Mouse (Mus musculus) C2C12 (cell line): ENCODE data around the gene Olfr867. TPM values are rescaled to one million over a fixed set of nuclear protein-coding genes. Genes with fewer than 3 reads are reported as not detected.

ENCODE experiments used
- H3K27me3 ChIP-seq: one replicate; pipeline ENCODE4 v1.6.1; 2011; ENCODE audit not compliant: control insufficient read depth, insufficient read depth, insufficient read length
- H3K36me3 ChIP-seq: one replicate; pipeline ENCODE4 v1.6.1; 2011; ENCODE audit not compliant: control insufficient read depth, insufficient read depth
- H3K4me3 ChIP-seq: one replicate; pipeline ENCODE4 v1.5.1; 2011; ENCODE audit warnings: mild to moderate bottlenecking, control low read depth; ENCODE audit not compliant: poor library complexity, insufficient read depth, severe bottlenecking
- H3K79me2 ChIP-seq: one replicate; pipeline ENCODE4 v1.6.1; 2011; ENCODE audit not compliant: control insufficient read depth, insufficient read depth
- H3K79me3 ChIP-seq: one replicate; pipeline ENCODE4 v1.6.1; 2011; ENCODE audit warnings: low read depth, control low read depth
- H3ac ChIP-seq: one replicate; pipeline ENCODE3; 2011; ENCODE audit warnings: low read depth; ENCODE audit not compliant: control insufficient read depth, insufficient read length
- CEBPB ChIP-seq: IDR thresholded peaks from one replicate; pipeline ENCODE4 v1.6.1; 2011; ENCODE audit warnings: low read depth, mild to moderate bottlenecking, control low read depth, moderate library complexity
- CTCF ChIP-seq: IDR thresholded peaks from one replicate; pipeline ENCODE4 v1.5.1; 2011; ENCODE audit not compliant: control insufficient read depth, insufficient read depth, insufficient read length
- FOSL1 ChIP-seq: IDR thresholded peaks from one replicate; pipeline ENCODE4 v1.8.0; 2011; ENCODE audit warnings: mild to moderate bottlenecking, low read length; ENCODE audit not compliant: poor library complexity, insufficient read depth, severe bottlenecking
- MAX ChIP-seq: IDR thresholded peaks from one replicate; pipeline ENCODE4 v1.6.1; 2011; ENCODE audit warnings: mild to moderate bottlenecking, control low read depth
- MYOD1 ChIP-seq: IDR thresholded peaks from one replicate; pipeline ENCODE4 v1.6.1; 2011; ENCODE audit warnings: low read depth; ENCODE audit not compliant: control insufficient read depth, insufficient read length
- MYOG ChIP-seq: IDR thresholded peaks from one replicate; pipeline ENCODE4 v1.6.1; 2011; ENCODE audit not compliant: control insufficient read depth, insufficient read length; ENCODE audit errors: extremely low read depth
- USF1 ChIP-seq: IDR thresholded peaks from one replicate; pipeline ENCODE4 v1.6.1; 2011; ENCODE audit warnings: low read depth, mild to moderate bottlenecking, control low read depth, moderate library complexity
- long read RNA-seq, 2 experiments: library from polyadenylated mRNA; unstranded; transcript quantifications; one replicate each; pipeline ENCODE4 v2.0.0; 2019 to 2020
- polyA plus RNA-seq: library from polyadenylated mRNA; unstranded; fragments of >200 nt; fragmentation: generic; extraction: Trizol; gene quantifications from one replicate; pipeline ENCODE4 v1.2.1, GENCODE M21; 2012; ENCODE audit warnings: missing spikeins

Gene Olfr867
- polyA plus RNA-seq: not detected
- long read RNA-seq, experiment 1: 0 reads
- long read RNA-seq, experiment 2: 0 reads

DNA sequence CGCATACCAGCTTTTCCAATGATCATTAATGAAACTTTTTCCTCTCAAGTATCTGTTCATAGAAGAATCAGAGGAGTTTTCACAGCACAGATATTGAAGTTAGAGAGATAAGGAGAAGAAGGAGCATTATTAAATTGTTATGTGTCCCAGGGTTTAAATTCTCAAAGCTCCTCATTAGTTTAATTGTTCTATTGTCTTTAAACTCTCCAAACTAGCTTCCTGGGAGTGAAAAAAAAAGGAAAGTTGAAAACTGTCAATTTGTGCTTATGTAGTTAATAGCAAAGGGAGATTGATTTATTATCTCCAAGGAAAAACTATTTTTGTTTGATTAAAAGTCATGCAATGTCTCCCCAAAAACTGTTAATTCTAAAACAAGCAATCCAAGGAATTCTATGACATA is at the start of gene Olfr867:
Olfr867 (minus strand) TSS at position 101 of the 400 bp plus-strand sequence.
- Histone ChIP-seq H3K27me3 (no peaks in the 10 kb centered on the region), H3K36me3 (no peaks in the 10 kb centered on the region), H3K4me3 (no peak within 1 kb of the TSS), H3K79me2 (no peaks in the 10 kb centered on the region), H3K79me3 (no peaks in the 10 kb centered on the region), H3ac (no peak within 1 kb of the TSS)
- TF ChIP-seq MAX (no peak), CEBPB (no peak), MYOG (no peak), MYOD1 (no peak), FOSL1 (no peak), USF1 (no peak), CTCF (no peak)

DNA sequence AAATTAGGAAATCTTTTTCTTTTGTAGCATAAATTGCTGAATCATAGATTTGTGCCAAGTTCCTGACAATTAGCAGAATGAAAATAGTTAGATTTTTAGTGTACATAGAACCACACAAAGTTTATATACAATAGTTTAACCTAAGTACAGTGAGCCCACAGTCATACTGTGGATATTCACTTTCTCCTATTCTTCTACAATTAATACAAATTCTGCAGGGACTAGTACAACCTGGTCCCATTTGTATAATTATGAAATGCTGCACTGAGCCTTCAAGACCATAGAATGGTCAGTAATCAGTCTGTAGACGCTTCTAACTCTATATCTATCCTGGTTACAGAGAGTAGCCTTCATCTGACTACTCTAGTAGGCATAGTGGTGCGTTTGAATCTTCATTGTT is 41.0 kb upstream of the Olfr867 start, which contains the start of gene Olfr868:
Olfr868 (plus strand) TSS at position 301 of the 400 bp plus-strand sequence.
- no peaks in the 10 kb centered on the region for H3K79me2 ChIP-seq
- H3ac ChIP-seq: no peak within 1 kb of the TSS
- no peaks in the 10 kb centered on the region for H3K27me3 ChIP-seq
- no peak within 1 kb of the TSS for H3K4me3 ChIP-seq
- no peaks in the 10 kb centered on the region for H3K79me3 ChIP-seq
- TF ChIP-seq FOSL1: no peak
- no peaks in the 10 kb centered on the region for H3K36me3 ChIP-seq

DNA sequence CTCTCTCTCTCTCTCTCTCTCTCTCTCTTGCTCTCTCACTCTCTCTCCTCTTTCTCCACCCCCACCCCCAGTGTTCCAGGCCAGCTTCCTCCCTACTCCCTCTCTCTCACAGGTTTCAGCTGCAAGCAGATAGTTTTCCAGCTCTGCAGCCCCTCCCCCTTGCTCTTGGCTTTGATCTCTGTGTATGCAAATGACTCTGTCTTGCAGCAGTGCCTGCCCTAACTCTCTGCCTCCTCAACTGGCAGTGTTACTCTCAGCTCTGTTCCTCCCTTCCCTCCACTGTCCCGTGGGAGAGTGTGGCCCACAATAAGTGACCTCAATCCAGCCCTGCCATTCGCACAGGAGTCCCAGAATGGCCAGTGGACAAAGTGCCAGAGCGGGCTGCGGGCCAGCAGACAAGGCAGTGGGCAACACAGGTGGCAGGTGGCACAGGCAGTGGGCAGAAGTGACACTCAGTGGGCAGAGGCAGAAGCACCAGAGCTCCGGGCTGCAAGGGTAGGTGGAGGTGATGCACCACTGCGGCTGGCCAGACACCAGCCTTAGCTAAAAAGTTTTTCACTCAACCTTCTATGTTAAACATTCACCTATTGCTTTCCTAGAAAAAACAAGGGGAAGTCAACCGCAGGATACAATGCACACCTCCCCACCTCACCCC is 16.3 kb upstream of the Olfr867 start:
- no peaks in the 10 kb centered on the region for H3K79me2 ChIP-seq
- no peaks in the 10 kb centered on the region for H3K36me3 ChIP-seq
- TF ChIP-seq MYOD1: no peak
- no peak for TF ChIP-seq CTCF
- TF ChIP-seq CEBPB: no peak
- no peak for TF ChIP-seq FOSL1
- no peak for TF ChIP-seq MYOG
- no peak for TF ChIP-seq USF1
- no peak for TF ChIP-seq MAX
- no peaks in the 10 kb centered on the region for H3K27me3 ChIP-seq
- H3ac ChIP-seq: no peak overlapping the region
- no peaks in the 10 kb centered on the region for H3K79me3 ChIP-seq
- H3K4me3 ChIP-seq: no peak overlapping the region

DNA sequence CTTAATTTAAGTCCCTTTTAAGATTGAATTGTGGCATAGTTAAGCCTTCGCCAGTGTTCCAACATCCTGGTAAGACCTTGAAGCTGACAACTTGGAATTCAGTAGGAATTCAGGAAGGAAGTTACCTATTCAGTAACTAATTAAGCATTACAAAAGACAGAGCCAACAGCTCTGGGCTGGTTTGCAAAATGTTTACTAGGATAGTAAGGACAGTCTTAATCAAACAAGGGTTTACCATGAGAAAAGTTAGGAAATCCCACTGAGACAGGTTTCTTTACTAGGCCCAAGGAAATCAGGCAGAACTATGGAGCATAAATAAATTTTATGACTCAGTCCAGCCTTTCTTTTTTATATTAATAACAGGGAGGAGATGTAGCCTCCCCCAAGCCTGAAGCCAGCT is 13.9 kb upstream of the Olfr867 start:
- Histone ChIP-seq H3ac (no peak overlapping the region), H3K27me3 (no peaks in the 10 kb centered on the region), H3K79me3 (no peaks in the 10 kb centered on the region), H3K36me3 (no peaks in the 10 kb centered on the region), H3K79me2 (no peaks in the 10 kb centered on the region), H3K4me3 (no peak overlapping the region)
- TF ChIP-seq MYOG (no peak), USF1 (no peak), FOSL1 (no peak), MYOD1 (no peak), MAX (no peak), CEBPB (no peak), CTCF (no peak)

DNA sequence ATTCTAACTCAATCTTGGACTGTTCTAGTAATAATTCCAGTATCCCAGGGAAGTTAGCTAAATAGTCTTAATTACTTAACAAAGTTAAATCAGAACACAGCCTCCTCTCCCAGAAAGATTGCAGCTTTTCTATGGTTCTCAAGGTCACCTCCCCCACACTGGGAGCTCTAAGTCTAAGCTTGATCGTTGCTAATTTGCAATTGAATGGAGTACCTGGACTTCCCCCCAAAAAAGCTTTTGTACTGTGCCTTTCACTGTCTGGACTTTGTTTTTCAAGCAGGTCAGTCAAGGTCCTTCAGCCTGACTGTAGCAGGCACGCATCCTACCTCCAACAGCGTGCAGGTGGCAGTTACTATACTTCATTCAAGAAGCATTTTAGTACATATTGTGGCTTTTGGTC is 12.9 kb upstream of the Olfr867 start:
- Histone ChIP-seq H3K4me3 (no peak overlapping the region), H3ac (no peak overlapping the region), H3K79me2 (no peaks in the 10 kb centered on the region), H3K27me3 (no peaks in the 10 kb centered on the region), H3K79me3 (no peaks in the 10 kb centered on the region), H3K36me3 (no peaks in the 10 kb centered on the region)
- TF ChIP-seq MAX (no peak), FOSL1 (no peak), CTCF (no peak), CEBPB (no peak)

DNA sequence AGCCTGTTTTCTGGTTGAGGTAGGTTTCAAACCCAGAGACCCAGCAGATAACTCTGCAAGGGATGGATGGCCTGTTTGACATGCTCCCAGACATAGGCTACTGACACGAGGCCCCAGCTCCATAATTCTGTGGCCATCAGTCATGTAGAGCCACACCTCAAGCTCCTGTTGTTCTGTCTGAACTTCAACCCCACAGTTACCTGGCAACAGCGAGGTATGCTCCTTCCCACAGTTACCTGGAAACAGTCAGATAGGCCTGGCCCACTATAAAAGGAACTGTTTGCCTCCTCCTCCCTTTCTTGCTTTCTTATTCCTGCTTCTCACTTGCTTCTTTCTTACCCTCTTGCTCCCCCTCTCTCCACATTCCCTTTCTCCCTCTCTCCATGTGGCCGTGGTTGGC is 9.4 kb downstream of the Olfr867 start:
- H3K36me3 ChIP-seq: no peaks in the 10 kb centered on the region
- no peak for TF ChIP-seq MAX
- TF ChIP-seq FOSL1: no peak
- no peak for TF ChIP-seq CEBPB
- no peak for TF ChIP-seq USF1
- no peak for TF ChIP-seq CTCF
- no peak for TF ChIP-seq MYOD1
- no peak for TF ChIP-seq MYOG
- H3ac ChIP-seq: no peak overlapping the region

More for the DNA sequence above, 9.4 kb downstream of the Olfr867 start:
- H3K27me3 ChIP-seq: no peaks in the 10 kb centered on the region
- no peaks in the 10 kb centered on the region for H3K79me2 ChIP-seq
- H3K4me3 ChIP-seq: no peak overlapping the region
- no peaks in the 10 kb centered on the region for H3K79me3 ChIP-seq
